Mouse (Mus musculus): Measurements from ENCODE around the gene Pnpla7. TPM values are rescaled to one million over a fixed set of nuclear protein-coding genes. Genes with fewer than 3 reads are reported as not detected.

The Pnpla7 gene
- polyA plus RNA-seq, 1 experiment = 3.8 TPM

DNA sequence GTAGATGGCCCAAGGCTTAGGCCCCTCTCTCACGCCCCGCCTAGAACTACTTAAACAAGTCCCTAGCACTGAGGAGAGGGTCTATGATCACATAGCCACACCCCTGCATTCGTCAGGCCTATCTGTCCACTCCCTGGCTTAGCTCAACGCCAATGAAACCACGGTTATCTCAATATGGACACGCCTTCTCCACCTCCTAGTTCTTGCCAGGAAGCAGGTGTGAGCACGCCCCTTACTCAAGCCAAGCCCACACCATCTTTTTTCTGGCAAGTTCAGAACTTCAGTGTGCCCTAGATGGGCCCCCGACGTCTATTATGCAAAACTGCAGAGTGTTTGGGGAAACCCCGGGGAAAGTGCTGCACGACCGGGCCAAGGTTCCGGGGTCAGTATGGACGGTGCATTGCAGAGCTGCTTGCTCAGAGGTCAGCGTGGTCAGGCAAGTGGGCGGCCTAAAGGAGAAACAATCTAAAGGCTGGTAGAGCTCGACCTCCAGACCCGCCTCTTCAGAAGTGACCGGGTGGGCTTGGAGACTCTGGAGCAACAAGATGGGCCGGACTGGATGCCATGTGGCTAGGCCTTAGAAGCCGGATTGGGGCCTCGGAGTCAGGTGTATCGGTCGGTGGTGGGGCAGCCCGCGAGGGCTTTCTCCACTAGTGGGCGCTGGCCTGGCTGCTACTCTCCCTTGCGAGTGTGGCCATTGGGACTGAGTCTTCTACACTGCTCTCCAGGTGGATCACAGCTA, 119.4 kb downstream of the Pnpla7 start, which contains the start of gene Noxa1:
TSS of gene Noxa1 (minus strand) at position 41 of the 742 bp plus-strand sequence.
- H3K79me2 ChIP-seq (ENCODE audit: control insufficient read depth, insufficient read depth) = no peaks in the 10 kb centered on the region
- no peak within 1 kb of the TSS for H3ac ChIP-seq (ENCODE audit: control insufficient read depth, insufficient read length, low read depth)
- peaks cover 35% of the 10 kb centered on the region for H3K27me3 ChIP-seq (ENCODE audit: control insufficient read depth, insufficient read depth, insufficient read length)
- no peak within 1 kb of the TSS for H3K4me3 ChIP-seq (ENCODE audit: insufficient read depth, poor library complexity, severe bottlenecking)
- no peaks in the 10 kb centered on the region for H3K36me3 ChIP-seq (ENCODE audit: control insufficient read depth, insufficient read depth)
- TF ChIP-seq MAX (IDR thresholded peaks at IDR 0.05) (no peak), USF1 (IDR thresholded peaks at IDR 0.05; ENCODE audit: low read depth) (no peak), MYOD1 (IDR thresholded peaks at IDR 0.05; ENCODE audit: control insufficient read depth, insufficient read length, low read depth) (no peak), FOSL1 (IDR thresholded peaks at IDR 0.05; ENCODE audit: insufficient read depth, low read length, poor library complexity, severe bottlenecking) (no peak), CEBPB (IDR thresholded peaks at IDR 0.05; ENCODE audit: low read depth) (no peak), CTCF (IDR thresholded peaks at IDR 0.05; ENCODE audit: control insufficient read depth, insufficient read depth, insufficient read length) (no peak), MYOG (IDR thresholded peaks at IDR 0.05; ENCODE audit: control insufficient read depth, extremely low read depth, insufficient read length) (no peak)
- H3K79me3 ChIP-seq (ENCODE audit: low read depth) = no peaks in the 10 kb centered on the region

DNA sequence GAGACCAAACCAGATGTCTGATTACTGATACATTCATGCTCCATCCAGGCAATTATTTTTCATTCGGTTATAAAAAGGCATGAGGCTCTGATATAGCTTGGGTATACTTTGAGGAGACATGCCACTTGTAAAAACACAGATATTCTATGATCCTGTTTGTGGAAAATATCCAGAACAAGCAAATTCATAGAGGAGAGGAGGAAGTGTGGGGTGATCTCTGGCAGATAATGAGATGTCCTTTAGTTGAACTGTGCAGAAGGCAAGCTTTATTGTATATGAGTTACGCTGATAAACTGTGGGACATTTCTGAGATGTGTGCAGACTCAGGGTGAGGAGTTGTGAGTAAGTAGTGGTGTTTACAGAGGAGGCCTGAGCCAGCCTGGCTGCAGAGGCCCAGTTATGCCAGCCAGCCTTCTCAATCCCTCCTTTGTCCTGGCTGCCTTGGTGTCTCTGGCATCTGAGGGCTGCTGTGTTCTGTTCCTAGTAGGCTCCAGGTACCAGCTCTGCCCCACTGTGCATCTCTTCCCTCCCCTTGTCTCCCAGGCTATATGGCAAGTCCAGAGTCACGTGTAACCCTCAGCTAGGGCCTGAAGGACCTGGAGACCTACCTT, 122.3 kb downstream of the Pnpla7 start:
- no peak overlapping the region for H3ac ChIP-seq (ENCODE audit: control insufficient read depth, insufficient read length, low read depth)
- peaks cover 43% of the 10 kb centered on the region for H3K27me3 ChIP-seq (ENCODE audit: control insufficient read depth, insufficient read depth, insufficient read length)
- no peaks in the 10 kb centered on the region for H3K36me3 ChIP-seq (ENCODE audit: control insufficient read depth, insufficient read depth)
- no peaks in the 10 kb centered on the region for H3K79me3 ChIP-seq (ENCODE audit: low read depth)
- H3K4me3 ChIP-seq (ENCODE audit: insufficient read depth, poor library complexity, severe bottlenecking) = no peak overlapping the region
- TF ChIP-seq CTCF (IDR thresholded peaks at IDR 0.05; ENCODE audit: control insufficient read depth, insufficient read depth, insufficient read length) (no peak), CEBPB (IDR thresholded peaks at IDR 0.05; ENCODE audit: low read depth) (no peak), USF1 (IDR thresholded peaks at IDR 0.05; ENCODE audit: low read depth) (no peak), MYOG (IDR thresholded peaks at IDR 0.05; ENCODE audit: control insufficient read depth, extremely low read depth, insufficient read length) (no peak), FOSL1 (IDR thresholded peaks at IDR 0.05; ENCODE audit: insufficient read depth, low read length, poor library complexity, severe bottlenecking) (no peak), MYOD1 (IDR thresholded peaks at IDR 0.05; ENCODE audit: control insufficient read depth, insufficient read length, low read depth) (no peak), MAX (IDR thresholded peaks at IDR 0.05) (no peak)
- no peaks in the 10 kb centered on the region for H3K79me2 ChIP-seq (ENCODE audit: control insufficient read depth, insufficient read depth)

DNA sequence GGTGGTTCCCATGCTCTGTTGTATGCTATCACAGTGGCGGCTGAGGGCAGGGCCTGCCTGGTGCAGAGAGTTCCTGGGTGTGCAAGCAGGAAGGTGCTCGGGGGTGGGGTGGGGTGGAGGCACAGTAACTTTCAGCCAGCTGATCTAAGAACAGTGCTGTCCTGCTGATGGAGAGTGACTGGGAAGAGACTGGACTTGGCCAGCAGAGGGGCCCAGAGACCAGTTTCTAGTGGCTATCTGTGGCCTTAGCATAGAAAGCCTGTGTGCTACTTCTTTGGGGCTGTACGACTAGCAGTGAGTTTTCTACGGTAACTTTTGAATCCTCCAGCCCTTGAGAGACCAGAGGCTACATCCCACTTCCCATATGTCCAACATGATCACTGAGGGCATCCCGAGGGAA, 123.1 kb downstream of the Pnpla7 start:
- Histone ChIP-seq H3ac (ENCODE audit: control insufficient read depth, insufficient read length, low read depth) (no peak overlapping the region), H3K79me2 (ENCODE audit: control insufficient read depth, insufficient read depth) (no peaks in the 10 kb centered on the region), H3K27me3 (ENCODE audit: control insufficient read depth, insufficient read depth, insufficient read length) (peaks cover 39% of the 10 kb centered on the region), H3K79me3 (ENCODE audit: low read depth) (no peaks in the 10 kb centered on the region), H3K4me3 (ENCODE audit: insufficient read depth, poor library complexity, severe bottlenecking) (no peak overlapping the region), H3K36me3 (ENCODE audit: control insufficient read depth, insufficient read depth) (no peaks in the 10 kb centered on the region)
- TF ChIP-seq CTCF (IDR thresholded peaks at IDR 0.05; ENCODE audit: control insufficient read depth, insufficient read depth, insufficient read length) (peak; percentile 12), USF1 (IDR thresholded peaks at IDR 0.05; ENCODE audit: low read depth) (no peak)

- H3ac ChIP-seq (ENCODE audit: control insufficient read depth, insufficient read length, low read depth) = no peak overlapping the region
- TF ChIP-seq MYOD1 (IDR thresholded peaks at IDR 0.05; ENCODE audit: control insufficient read depth, insufficient read length, low read depth) (no peak), CTCF (IDR thresholded peaks at IDR 0.05; ENCODE audit: control insufficient read depth, insufficient read depth, insufficient read length) (no peak), USF1 (IDR thresholded peaks at IDR 0.05; ENCODE audit: low read depth) (no peak), CEBPB (IDR thresholded peaks at IDR 0.05; ENCODE audit: low read depth) (no peak), MAX (IDR thresholded peaks at IDR 0.05) (no peak), FOSL1 (IDR thresholded peaks at IDR 0.05; ENCODE audit: insufficient read depth, low read length, poor library complexity, severe bottlenecking) (no peak), MYOG (IDR thresholded peaks at IDR 0.05; ENCODE audit: control insufficient read depth, extremely low read depth, insufficient read length) (no peak)
- H3K79me2 ChIP-seq (ENCODE audit: control insufficient read depth, insufficient read depth) = no peaks in the 10 kb centered on the region
- H3K27me3 ChIP-seq (ENCODE audit: control insufficient read depth, insufficient read depth, insufficient read length) = peaks cover 34% of the 10 kb centered on the region
- H3K79me3 ChIP-seq (ENCODE audit: low read depth) = no peaks in the 10 kb centered on the region
- H3K4me3 ChIP-seq (ENCODE audit: insufficient read depth, poor library complexity, severe bottlenecking) = no peak overlapping the region
- H3K36me3 ChIP-seq (ENCODE audit: control insufficient read depth, insufficient read depth) = no peaks in the 10 kb centered on the region
Observed at GRCm38 (mm10) chr2:25099703-25100102, 123.9 kb downstream of the Pnpla7 start.

Small RNA genes within 50 kb of the gene (microRNA-seq; reads per million reads assigned to microRNA genes)
- gene Gm22875 (ENCODE audit: borderline microRNAs expressed) = not detected
- not detected for gene Gm24328 (ENCODE audit: borderline microRNAs expressed)
- gene Mir7664 (ENCODE audit: borderline microRNAs expressed) = 0.20 reads per million

Other genes starting within 250 kb of the Pnpla7 start
- gene Cacna1b, start 212.9 kb upstream of the Pnpla7 start, polyA plus RNA-seq (2012; fragmentation: generic; extraction: Trizol) = under 0.01 TPM
- 18.3 TPM for gene Ehmt1, start 56.4 kb upstream of the Pnpla7 start, polyA plus RNA-seq (2012; fragmentation: generic; extraction: Trizol)
- 6.6 TPM for gene Arrdc1, start 40.8 kb upstream of the Pnpla7 start, polyA plus RNA-seq (2012; fragmentation: generic; extraction: Trizol)
- 35.8 TPM for gene Zmynd19, start 26.2 kb upstream of the Pnpla7 start, polyA plus RNA-seq (2012; fragmentation: generic; extraction: Trizol)
- 13.9 TPM for gene Dph7, start 13.6 kb upstream of the Pnpla7 start, polyA plus RNA-seq (2012; fragmentation: generic; extraction: Trizol)
- gene Mrpl41, start 935 bp upstream of the Pnpla7 start, polyA plus RNA-seq (2012; fragmentation: generic; extraction: Trizol) = 98.4 TPM
- 30.6 TPM for gene Nsmf, start 78.3 kb downstream of the Pnpla7 start, polyA plus RNA-seq (2012; fragmentation: generic; extraction: Trizol)
- gene Entpd8, start 104.3 kb downstream of the Pnpla7 start, polyA plus RNA-seq (2012; fragmentation: generic; extraction: Trizol) = not detected
- not detected for gene Noxa1, start 119.1 kb downstream of the Pnpla7 start, polyA plus RNA-seq (2012; fragmentation: generic; extraction: Trizol)
- 0.56 TPM for gene Nrarp, start 204.7 kb downstream of the Pnpla7 start, polyA plus RNA-seq (2012; fragmentation: generic; extraction: Trizol)
- gene Tor4a, start 220.9 kb downstream of the Pnpla7 start, polyA plus RNA-seq (2012; fragmentation: generic; extraction: Trizol) = 15.5 TPM
- gene Nelfb, start 235.5 kb downstream of the Pnpla7 start, polyA plus RNA-seq (2012; fragmentation: generic; extraction: Trizol) = 47.4 TPM
- gene Stpg3, start 238.6 kb downstream of the Pnpla7 start, polyA plus RNA-seq (2012; fragmentation: generic; extraction: Trizol) = not detected
- gene Fam166a, start 242.7 kb downstream of the Pnpla7 start, polyA plus RNA-seq (2012; fragmentation: generic; extraction: Trizol) = not detected
- gene Tubb4b, start 248.7 kb downstream of the Pnpla7 start, polyA plus RNA-seq (2012; fragmentation: generic; extraction: Trizol) = 800 TPM